Mouse (Mus musculus) embryonic facial prominence, embryonic 13.5 days (tissue): Measurements from ENCODE around the gene Kif26a. TPM values are rescaled to one million over a fixed set of nuclear protein-coding genes. Genes with fewer than 3 reads are reported as not detected.

Experiments used
- ATAC-seq: fragments of 200-750 bp; cut with Nextera tagmentation; 2 replicates; pipeline ENCODE4 v1.8.0; 2017; ENCODE audit warnings: low read depth; ENCODE audit not compliant: insufficient number of reproducible peaks, insufficient read depth, low FRiP score, low TSS enrichment
- H3K27ac ChIP-seq: fragments of 300-500 bp; sonication (generic); 2 replicates; pipeline ENCODE4 v1.5.1; 2015; ENCODE audit warnings: moderate library complexity, mild to moderate bottlenecking, inconsistent platforms
- H3K27me3 ChIP-seq: fragments of 300-500 bp; sonication (generic); 2 replicates; pipeline ENCODE4 v1.6.1; 2015; ENCODE audit warnings: mild to moderate bottlenecking, inconsistent platforms
- H3K36me3 ChIP-seq: fragments of 300-500 bp; sonication (generic); 2 replicates; pipeline ENCODE4 v1.6.1; 2015; ENCODE audit warnings: mild to moderate bottlenecking, inconsistent platforms
- H3K4me1 ChIP-seq: fragments of 300-500 bp; sonication (generic); 2 replicates; pipeline ENCODE4 v1.6.1; 2015; ENCODE audit warnings: inconsistent platforms
- H3K4me2 ChIP-seq: fragments of 300-500 bp; sonication (generic); 2 replicates; pipeline ENCODE4 v1.6.1; 2015; ENCODE audit warnings: moderate library complexity, mild to moderate bottlenecking, inconsistent platforms
- H3K4me3 ChIP-seq: fragments of 300-500 bp; sonication (generic); 2 replicates; pipeline ENCODE4 v1.5.1; 2015; ENCODE audit warnings: mild to moderate bottlenecking, inconsistent platforms
- H3K9ac ChIP-seq: fragments of 300-500 bp; sonication (generic); 2 replicates; pipeline ENCODE4 v1.6.1; 2015; ENCODE audit warnings: mild to moderate bottlenecking, inconsistent platforms
- H3K9me3 ChIP-seq: fragments of 300-500 bp; sonication (generic); 2 replicates; pipeline ENCODE4 v1.6.1; 2016; ENCODE audit warnings: inconsistent platforms
- WGBS: fragments of 180-500 bp; shearing (Covaris S2); methylation state at CpG from one replicate; pipeline ENCODE4 v1.1.7; 2015; ENCODE audit warnings: mixed read lengths; 5-methylcytosine and 5-hydroxymethylcytosine counted together
- microRNA counts: library from miRNA; unstranded; fragments of <30 nt; microRNA quantifications from one replicate; lab custom pipeline; 2016
- microRNA-seq: library from miRNA; unstranded; fragments of <30 nt; microRNA quantifications from one replicate; pipeline ENCODE4, GENCODE M21; 2016
- polyA plus RNA-seq: library from polyadenylated mRNA; unstranded; fragments of >200 nt; fragmentation: Nextera tagmentation; extraction: Ambion mirVana; gene quantifications from 2 replicates; pipeline ENCODE4 v1.2.1, GENCODE M21; 2015

Kif26a gene
- polyA plus RNA-seq, 1 experiment from 2014 or later: 7.2 TPM

- H3K4me3 ChIP-seq: no peak overlapping the region
- no peak overlapping the region for H3K4me2 ChIP-seq
- no peak for ATAC-seq
- H3K27me3 ChIP-seq: 0 out of 2 replicates have a peak, but pooled peaks cover 2% of the 10 kb centered on the region
- no peaks in the 10 kb centered on the region for H3K9me3 ChIP-seq
- WGBS: 46% methylated on average over 19 of the region's 19 CpGs
- H3K9ac ChIP-seq: no peak overlapping the region
- H3K4me1 ChIP-seq: peaks cover 19% of the 10 kb centered on the region; the same call in 1 of the 2 replicates
- H3K36me3 ChIP-seq: no peaks in the 10 kb centered on the region
- H3K27ac ChIP-seq: no peak overlapping the region
Measured at GRCm38 (mm10) chr12:112221754-112222439, 75.9 kb downstream of the Kif26a start.

DNA sequence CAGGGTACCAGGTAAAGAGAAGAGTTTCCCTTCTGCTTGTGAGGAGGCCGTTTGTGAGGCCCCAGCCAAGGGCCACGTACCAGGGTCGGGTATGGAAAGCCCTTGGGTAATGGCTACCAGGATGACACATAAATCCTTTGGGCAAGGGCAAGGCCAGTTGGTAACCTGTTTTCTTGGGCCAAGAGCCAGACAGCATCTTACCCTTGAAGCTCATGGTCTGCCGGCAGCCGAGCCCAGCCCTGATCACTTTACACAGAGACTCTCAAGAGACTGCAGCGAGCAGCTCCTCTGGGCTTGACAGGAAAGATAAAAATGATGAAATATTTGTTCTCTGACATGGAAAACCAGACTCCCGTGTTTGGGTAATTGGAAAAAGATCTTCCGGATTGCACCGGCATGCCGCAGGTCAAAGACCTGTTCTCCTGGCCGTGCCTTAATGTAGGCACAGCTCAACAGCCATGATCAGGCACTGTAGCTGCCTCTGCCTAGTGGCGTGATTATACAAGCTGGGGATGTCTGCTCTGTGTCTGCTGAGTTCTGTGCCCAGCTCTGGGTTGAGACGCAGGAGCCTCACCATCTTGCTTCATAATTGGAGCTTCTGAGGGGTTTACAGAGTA is 77.8 kb downstream of the Kif26a start:
- no peaks in the 10 kb centered on the region for H3K36me3 ChIP-seq
- peaks cover 18% of the 10 kb centered on the region; the same call in 1 of the 2 replicates for H3K4me1 ChIP-seq
- no peak overlapping the region for H3K4me2 ChIP-seq
- H3K9ac ChIP-seq: no peak overlapping the region
- 62% methylated on average over 13 of the region's 13 CpGs for WGBS
- no peak overlapping the region for H3K27ac ChIP-seq
- H3K27me3 ChIP-seq: 0 out of 2 replicates have a peak, but pooled peaks cover 2% of the 10 kb centered on the region
- ATAC-seq: no peak
- no peak overlapping the region for H3K4me3 ChIP-seq
- H3K9me3 ChIP-seq: no peaks in the 10 kb centered on the region

GRCm38 (mm10) chr12:112226238-112226637 is 80.2 kb downstream of the Kif26a start:
- Histone ChIP-seq H3K36me3 (no peaks in the 10 kb centered on the region), H3K9ac (no peak overlapping the region), H3K27me3 (0 out of 2 replicates have a peak, but pooled peaks cover 2% of the 10 kb centered on the region), H3K4me1 (peaks cover 20% of the 10 kb centered on the region; the same call in 1 of the 2 replicates), H3K4me3 (no peak overlapping the region), H3K4me2 (no peak overlapping the region), H3K9me3 (no peaks in the 10 kb centered on the region), H3K27ac (no peak overlapping the region)
- 72% methylated on average over 1 of the region's 1 CpGs for WGBS
- no peak for ATAC-seq

DNA sequence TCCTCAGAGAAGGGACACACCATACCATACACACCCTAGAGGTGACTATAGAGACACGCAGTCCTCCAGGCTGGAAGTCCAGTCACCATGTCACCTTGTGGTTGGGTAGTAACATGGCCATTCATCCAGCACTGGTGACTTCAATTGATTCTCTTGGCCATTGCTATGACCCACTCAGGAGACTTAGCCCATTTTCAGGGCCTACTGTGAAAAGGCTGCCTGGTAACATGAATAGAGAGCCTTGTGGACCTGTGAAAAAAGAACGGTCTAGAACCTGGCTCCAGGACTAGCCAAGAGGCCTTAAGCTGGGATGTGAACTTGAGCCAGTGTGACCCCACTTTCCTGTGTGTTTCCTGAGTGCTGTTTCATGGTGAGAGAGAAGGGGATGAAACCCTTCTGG is 80.6 kb downstream of the Kif26a start:
- no peak overlapping the region for H3K4me3 ChIP-seq
- no peaks in the 10 kb centered on the region for H3K36me3 ChIP-seq
- no peak for ATAC-seq
- no peak overlapping the region for H3K27ac ChIP-seq
- peaks cover 16% of the 10 kb centered on the region; the same call in 1 of the 2 replicates for H3K4me1 ChIP-seq
- H3K27me3 ChIP-seq: 0 out of 2 replicates have a peak, but pooled peaks cover 2% of the 10 kb centered on the region
- H3K4me2 ChIP-seq: no peak overlapping the region
- 96% methylated on average over 2 of the region's 2 CpGs for WGBS
- no peaks in the 10 kb centered on the region for H3K9me3 ChIP-seq
- H3K9ac ChIP-seq: no peak overlapping the region

GRCm38 (mm10) chr12:112229084-112229483 is 83.1 kb downstream of the Kif26a start:
- 55% methylated on average over 10 of the region's 10 CpGs for WGBS
- Histone ChIP-seq H3K9me3 (no peaks in the 10 kb centered on the region), H3K4me2 (no peak overlapping the region), H3K4me3 (no peak overlapping the region), H3K27me3 (no peaks in the 10 kb centered on the region), H3K4me1 (peaks cover 14% of the 10 kb centered on the region), H3K9ac (no peak overlapping the region), H3K27ac (no peak overlapping the region), H3K36me3 (no peaks in the 10 kb centered on the region)
- ATAC-seq: no peak

DNA sequence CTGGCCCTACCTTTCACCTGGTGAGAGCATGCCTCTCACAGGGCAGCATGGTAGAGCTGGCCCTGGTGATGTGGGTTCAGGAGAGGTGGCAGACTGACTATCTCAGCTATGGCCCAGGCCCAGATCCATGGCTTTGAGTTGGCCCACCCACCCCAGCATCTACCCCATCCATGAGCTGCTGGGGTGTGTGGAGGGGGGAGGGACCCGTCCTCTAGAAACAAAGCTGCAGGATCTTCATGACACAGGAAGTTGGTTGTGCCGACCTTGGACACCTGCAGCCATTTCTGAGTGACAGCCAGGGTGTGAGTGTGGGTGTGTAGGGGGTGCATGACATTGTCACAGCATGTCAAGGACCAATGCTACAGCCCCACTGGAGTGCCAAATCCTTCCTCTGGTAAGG is 84.2 kb downstream of the Kif26a start:
- Histone ChIP-seq H3K4me1 (peaks cover 19% of the 10 kb centered on the region), H3K36me3 (no peaks in the 10 kb centered on the region), H3K9ac (no peak overlapping the region), H3K9me3 (no peaks in the 10 kb centered on the region), H3K27ac (no peak overlapping the region), H3K27me3 (no peaks in the 10 kb centered on the region), H3K4me3 (no peak overlapping the region), H3K4me2 (no peak overlapping the region)
- WGBS: 69% methylated on average over 2 of the region's 2 CpGs
- no peak for ATAC-seq

MicroRNA genes within 50 kb of the gene (microRNA counts, 519-probe panel; counts per million panel counts)
- 4,704 counts per million, percentile 93 among the panel's probes with 10 or more counts for microRNA mmu-miR-203 (lab: Ali Mortazavi, UCI)

Small RNA genes within 50 kb of the gene (microRNA-seq; reads per million reads assigned to microRNA genes)
- gene Mir203: 16,879 reads per million, percentile 96 among the genes with 10 or more reads in this experiment
- not detected for gene Mir3073a
- gene Mir3073b: not detected

Other genes starting within 250 kb of the Kif26a start
- 12.3 and 15.2 TPM in 2 replicates for gene Ppp1r13b, start 238.1 kb upstream of the Kif26a start, polyA plus RNA-seq
- gene Atp5mpl, start 179.2 kb upstream of the Kif26a start, polyA plus RNA-seq: 644 and 681 TPM in 2 replicates
- gene Tdrd9, start 174.6 kb upstream of the Kif26a start, polyA plus RNA-seq: 0.34 and 1.1 TPM in 2 replicates
- gene Rd3l, start 164.9 kb upstream of the Kif26a start, polyA plus RNA-seq: not detected in 2 replicates
- gene Aspg, start 39.5 kb upstream of the Kif26a start, polyA plus RNA-seq: 0.60 and 1.1 TPM in 2 replicates